Mouse (Mus musculus) ovary, postnatal 14 days (tissue): ENCODE results near the gene Rhd.
"Not testable (repeated sequence)": the region's sequence is repeated elsewhere in the genome, so short reads cannot be mapped to it uniquely, and the experiment has no call there.

ENCODE experiments used
- DNase-seq: peaks from one replicate; pipeline ENCODE4 v3.0.0; 2022; ENCODE audit warnings: low spot score

Rhd gene

GRCm38 (mm10) chr4:134858494-134858893, 5.8 kb upstream of the Rhd start:
- DNase-seq, result no peak

- DNase-seq, result no peak
These were observed 2.5 kb upstream of the Rhd start for GRCm38 (mm10) chr4:134861884-134862283.

DNA sequence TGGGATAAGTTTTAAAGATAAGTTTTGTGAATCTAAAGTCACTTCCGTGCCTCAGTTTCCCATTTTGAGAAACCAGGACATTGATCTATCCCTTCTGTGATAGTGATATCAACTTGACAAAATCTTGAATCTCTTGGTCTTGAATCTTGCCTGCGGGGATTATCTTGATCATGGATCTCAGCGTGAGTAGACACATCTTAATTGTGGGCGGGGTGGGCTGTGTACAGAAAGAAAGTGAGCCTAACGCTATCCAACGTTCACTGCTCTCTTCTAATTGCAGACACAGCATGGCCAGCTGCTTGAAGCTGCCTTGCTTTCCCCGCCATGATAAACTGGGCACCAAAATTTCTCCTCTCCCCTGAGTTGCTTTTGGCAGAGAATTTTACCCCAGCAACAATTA, 1.3 kb upstream of the Rhd start:
- no peak for DNase-seq

DNA sequence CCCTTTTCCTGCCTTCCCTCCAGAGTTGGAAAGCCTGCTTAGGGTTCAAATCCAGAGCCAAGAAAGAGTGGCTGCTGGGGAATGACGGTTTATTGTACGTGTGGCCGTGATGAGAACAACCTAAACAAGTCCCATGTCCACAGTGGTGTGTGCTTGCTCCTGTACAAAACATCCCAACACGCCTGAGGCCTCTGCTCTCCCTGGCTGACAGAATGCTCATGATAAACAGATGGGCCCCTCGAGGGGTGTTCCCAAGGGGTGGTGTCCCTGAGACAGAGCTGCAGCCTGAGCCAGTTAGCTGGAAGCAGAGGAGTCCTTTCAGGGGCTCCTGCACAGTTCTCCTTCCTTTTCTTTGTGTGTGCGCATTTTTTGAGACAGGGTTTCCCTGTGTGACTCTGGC, 1.0 kb downstream of the Rhd start:
- no peak for DNase-seq

- no peak for DNase-seq
These were observed 1.5 kb downstream of the Rhd start for GRCm38 (mm10) chr4:134865789-134866188.

DNA sequence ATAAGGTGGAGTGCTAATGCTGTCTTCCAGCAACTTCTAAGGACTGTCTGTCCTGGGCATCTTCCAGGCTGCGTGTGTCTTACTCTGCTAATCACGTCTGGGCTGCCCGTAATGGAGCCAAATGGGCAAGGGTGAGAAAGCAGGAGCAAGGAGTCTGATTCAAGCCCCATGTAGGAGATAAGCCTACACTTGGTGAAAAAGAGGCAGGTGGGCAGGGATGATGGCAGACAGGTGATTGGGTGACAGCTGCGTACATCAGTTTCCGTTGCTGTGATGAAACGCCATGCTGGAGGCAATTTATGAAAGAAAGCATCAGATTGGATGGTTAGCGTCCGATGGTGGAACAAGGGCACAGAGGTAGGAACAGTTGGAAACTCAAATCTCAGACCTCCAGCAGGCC, 2.9 kb downstream of the Rhd start:
- no peak for DNase-seq

- DNase-seq, result no peak
These were observed 3.3 kb downstream of the Rhd start for GRCm38 (mm10) chr4:134867661-134868060.

DNA sequence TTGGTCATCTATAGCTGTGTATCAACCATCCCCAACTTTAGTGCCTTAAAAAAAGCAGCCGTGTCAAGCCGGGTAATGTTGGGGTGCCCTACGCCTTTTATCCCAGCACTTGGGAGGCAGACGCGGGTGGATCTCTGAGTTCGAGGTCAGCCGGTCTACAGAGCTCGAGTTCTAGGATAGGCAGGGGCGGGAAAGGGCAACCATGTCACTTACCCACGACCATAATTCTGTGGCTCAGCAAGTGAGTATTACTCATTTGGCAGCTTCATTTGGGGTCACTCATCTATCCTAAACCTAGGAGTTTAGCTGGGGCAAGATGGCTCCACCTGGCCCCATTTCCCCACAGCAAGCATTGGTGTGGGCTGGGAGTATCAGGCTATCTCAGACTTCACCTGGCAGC, 3.7 kb downstream of the Rhd start:
- no peak for DNase-seq

- no peak for DNase-seq
These were observed 4.2 kb downstream of the Rhd start for GRCm38 (mm10) chr4:134868490-134868889.

GRCm38 (mm10) chr4:134869068-134869730, 4.9 kb downstream of the Rhd start:
- no peak for DNase-seq

DNA sequence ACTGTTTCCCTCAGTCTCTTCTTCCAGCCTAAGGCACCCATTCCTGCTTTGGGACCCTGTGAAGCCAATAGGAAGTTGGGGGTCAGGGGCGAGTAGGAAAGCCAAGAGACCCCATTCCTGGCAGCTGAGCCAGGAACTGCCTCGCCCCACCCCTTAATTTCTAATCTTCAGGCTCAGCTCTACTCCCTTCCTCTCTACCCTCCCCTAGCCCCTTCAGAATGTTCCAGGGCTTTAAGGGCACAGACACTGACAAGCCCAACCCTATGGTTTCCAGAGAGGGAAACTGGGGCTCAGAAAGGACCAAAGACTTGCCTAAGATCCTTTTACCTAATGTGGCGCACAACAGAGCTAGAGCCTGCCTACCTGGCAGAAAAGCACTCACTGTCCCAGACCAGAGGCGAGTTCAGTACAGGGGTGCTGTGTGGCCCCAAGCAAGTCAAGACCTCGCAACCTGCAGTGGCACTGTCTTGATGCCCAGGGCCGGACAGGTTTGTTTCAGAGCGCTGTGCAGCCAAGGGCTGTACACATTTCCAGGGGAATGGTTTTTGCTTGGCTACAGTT, 5.6 kb downstream of the Rhd start:
- DNase-seq, result no peak

- DNase-seq, result no peak
These were observed 7.1 kb downstream of the Rhd start for GRCm38 (mm10) chr4:134871477-134871876.

DNA sequence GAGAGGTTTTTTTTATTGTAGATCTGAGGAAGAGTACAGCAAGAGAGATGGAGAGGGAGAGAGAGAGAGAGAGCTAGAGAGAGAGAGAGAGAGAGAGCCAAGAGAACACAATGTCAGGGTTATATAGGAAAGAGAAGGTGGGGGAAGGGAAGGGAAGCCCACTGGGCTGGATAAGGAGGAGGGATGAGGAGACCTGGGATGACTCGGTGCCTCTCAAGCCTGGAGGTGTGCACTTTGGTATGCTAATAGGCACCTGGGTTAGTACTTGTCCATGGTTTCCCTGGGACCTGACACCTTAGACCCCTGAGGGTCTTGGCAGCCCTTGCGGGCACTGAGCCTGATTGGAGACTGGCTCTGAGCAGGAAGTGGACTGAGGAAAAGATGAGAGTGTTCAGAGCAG, 7.6 kb downstream of the Rhd start:
- DNase-seq, result no peak

- no peak for DNase-seq
These were observed 11.8 kb downstream of the Rhd start for GRCm38 (mm10) chr4:134876171-134876570.

DNA sequence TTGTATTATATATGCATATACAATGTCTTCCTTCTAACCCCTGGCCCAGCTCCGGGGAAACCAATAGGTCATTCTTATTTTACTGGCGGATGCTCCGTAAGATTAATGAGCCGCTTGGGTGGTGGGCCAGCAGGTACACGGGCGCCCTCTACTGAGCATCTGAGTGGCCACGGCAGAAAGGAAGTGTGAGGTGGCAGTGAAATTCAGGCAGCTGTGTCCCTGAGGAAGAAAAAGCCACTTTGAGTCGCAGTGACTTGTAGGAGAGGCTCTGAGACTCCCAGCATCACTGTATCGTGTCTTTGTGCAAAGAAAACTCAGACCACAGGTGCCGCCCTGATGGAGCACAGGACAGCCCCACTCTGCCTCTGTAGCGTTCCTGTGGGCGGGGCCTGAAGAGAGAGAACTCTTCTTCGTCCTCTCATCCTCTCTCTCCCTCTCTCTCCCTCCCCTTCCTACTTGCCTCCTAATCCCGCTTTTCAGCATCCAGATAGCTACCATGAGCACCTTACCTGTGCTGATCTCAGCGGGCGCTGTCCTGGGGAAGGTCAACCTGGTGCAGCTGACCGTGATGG, 15.2 kb downstream of the Rhd start:
- peak; percentile 61 for DNase-seq

GRCm38 (mm10) chr4:134880041-134880440, 15.7 kb downstream of the Rhd start:
- no peak for DNase-seq

GRCm38 (mm10) chr4:134883266-134883665, 18.9 kb downstream of the Rhd start:
- DNase-seq, result no peak

- DNase-seq, result no peak
These were observed 19.5 kb downstream of the Rhd start for GRCm38 (mm10) chr4:134883808-134884207.

DNA sequence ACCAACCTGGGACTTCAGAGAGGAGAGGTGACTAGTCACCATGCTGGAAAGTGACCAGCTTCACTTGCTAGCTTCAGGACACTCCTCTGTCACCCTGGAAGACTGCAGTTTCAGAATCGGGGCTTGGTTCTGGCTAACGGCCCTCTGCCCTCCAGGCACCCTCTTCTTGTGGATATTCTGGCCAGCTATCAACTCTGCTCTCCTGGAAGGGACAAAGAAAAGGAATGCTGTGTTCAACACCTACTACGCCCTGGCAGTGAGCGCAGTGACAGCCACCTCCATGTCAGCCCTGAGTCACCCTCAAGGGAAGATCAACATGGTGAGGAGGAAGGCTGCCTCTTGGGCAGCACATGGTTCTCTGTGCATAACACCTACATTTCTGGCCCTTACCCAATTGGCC, 20.0 kb downstream of the Rhd start:
- DNase-seq, result no peak

DNA sequence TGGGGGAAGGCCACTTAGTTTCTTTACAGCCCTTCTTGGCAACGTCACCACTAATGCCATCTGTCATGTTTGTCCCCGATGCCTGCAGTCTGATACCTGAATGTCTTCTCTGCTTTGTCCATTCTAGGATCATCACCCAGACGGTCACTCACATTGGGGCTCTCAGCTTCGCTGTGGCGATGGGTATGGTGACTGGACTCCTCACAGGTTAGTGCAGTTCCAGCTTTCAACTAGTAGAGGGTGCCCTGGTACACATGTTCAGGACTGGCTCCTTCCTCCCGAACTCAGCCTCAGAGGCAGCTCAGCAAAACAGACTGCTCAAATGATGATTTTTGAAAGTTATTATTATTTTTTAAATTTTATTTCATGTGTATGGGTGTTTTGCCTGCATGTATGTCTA, 27.8 kb downstream of the Rhd start:
- DNase-seq, result peak; percentile 54

- no peak for DNase-seq
These were observed 32.9 kb downstream of the Rhd start for GRCm38 (mm10) chr4:134897256-134897655.

GRCm38 (mm10) chr4:134901126-134901525, 36.8 kb downstream of the Rhd start:
- DNase-seq, result no peak

DNA sequence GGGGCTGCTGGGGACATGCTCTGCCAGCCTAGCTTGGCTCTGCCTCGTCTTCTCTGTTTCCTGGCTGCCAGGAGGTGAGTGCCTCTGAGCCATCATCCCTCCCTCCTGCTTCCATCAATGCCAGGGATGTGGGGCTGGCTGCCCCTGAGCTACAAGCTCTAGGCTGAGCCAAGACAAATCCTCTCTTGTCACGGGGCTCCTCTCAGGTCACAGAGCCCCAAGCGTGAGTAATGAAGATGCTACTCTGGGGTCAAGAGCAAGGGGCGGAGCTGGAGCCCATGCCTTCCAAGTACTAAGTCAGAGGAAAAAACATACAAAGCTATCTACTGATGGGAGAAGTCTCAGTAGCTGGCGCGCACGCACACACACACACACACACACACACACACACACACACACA, 38.7 kb downstream of the Rhd start:
- no peak for DNase-seq

GRCm38 (mm10) chr4:134911406-134911805, 47.1 kb downstream of the Rhd start:
- DNase-seq, result not testable (repeated sequence)
